8 mouse cellular contexts compared by ENCODE assay signal in the genomic region with DNA sequence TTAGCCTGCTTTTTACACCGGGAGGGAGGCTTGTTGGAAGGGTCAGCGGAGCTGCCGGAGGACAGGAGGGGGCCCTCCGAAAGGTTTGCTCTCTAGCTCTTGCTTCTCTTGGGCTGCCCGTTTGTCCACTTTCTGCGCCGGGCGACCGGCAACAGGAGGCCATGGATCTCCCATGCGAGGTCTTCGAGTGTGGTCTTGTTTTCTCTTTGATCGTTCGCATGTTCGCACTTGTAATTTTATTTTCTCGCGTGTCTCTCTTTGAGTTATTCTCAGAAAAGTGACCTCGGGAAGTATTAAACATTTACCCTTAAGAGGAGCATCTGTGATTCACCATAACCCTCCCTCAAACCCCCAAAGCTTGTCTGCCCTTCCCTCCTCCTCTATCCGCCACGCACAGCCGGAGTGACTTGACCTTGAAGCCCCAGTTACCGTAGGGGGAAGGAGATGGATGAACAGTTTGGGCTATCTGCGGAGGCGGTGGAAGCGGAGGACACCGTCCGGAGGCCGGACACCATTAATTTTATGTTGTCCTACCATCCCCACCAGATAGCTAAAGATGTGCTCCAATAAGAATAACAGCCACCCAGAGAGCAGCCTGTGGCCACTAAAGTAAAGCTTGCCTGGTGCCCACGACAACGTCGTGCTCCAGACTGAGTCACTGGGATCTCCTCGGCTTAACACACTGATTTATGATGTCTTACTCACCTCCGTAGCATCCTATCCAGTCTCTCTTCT. TPM values are rescaled to one million over a fixed set of nuclear protein-coding genes. Genes with fewer than 3 reads are reported as not detected.
DNase-seq lines count a peak whose midpoint lies in the region; ATAC-seq and TF ChIP-seq lines count a peak whose summit lies in the region.

No protein-coding gene starts in this region.

- peaks cover 4% of the 10 kb centered on the region; the same call in 1 of the 2 replicates for H3K4me1 ChIP-seq in forebrain, embryonic 14.5 days (ENCODE audit: control insufficient read depth, insufficient read depth, low read length)
- H3K4me1 ChIP-seq in hindbrain, embryonic 13.5 days (replicated peaks), result peaks cover 26% of the 10 kb centered on the region
- peaks cover 17% of the 10 kb centered on the region for H3K4me1 ChIP-seq in midbrain, embryonic 16.5 days (ENCODE audit: control insufficient read depth, insufficient read depth, low read length)

- TF ChIP-seq CTCF in brain, embryonic 14.5 days (IDR thresholded peaks at IDR 0.05; ENCODE audit: borderline replicate concordance, extremely low read depth, insufficient read depth, insufficient read length), result no peak

- H3K36me3 ChIP-seq in forebrain, embryonic 14.5 days (ENCODE audit: control insufficient read depth, insufficient read depth, low read length), result no peaks in the 10 kb centered on the region
- H3K36me3 ChIP-seq in hindbrain, embryonic 13.5 days, result no peaks in the 10 kb centered on the region
- H3K36me3 ChIP-seq in midbrain, embryonic 16.5 days (ENCODE audit: control insufficient read depth, insufficient read depth, low read length), result no peaks in the 10 kb centered on the region

- no peak; the same call in 1 of the 2 replicates for ATAC-seq in forebrain, embryonic 14.5 days
- peak; percentile 7 for ATAC-seq in hindbrain, embryonic 13.5 days (ENCODE audit: low FRiP score)
- ATAC-seq in midbrain, embryonic 16.5 days, result no peak

- H3K27ac ChIP-seq in forebrain, embryonic 14.5 days (ENCODE audit: low read depth, low read length), result peak overlapping the region; percentile 90; the same call in 1 of the 2 replicates
- peak overlapping the region; percentile 95 for H3K27ac ChIP-seq in hindbrain, embryonic 13.5 days
- H3K27ac ChIP-seq in midbrain, embryonic 16.5 days (ENCODE audit: low read length), result peak overlapping the region; percentile 94

- no peaks in the 10 kb centered on the region for H3K9me3 ChIP-seq in forebrain, embryonic 14.5 days (replicated peaks; ENCODE audit: control insufficient read depth, low read length)
- H3K9me3 ChIP-seq in hindbrain, embryonic 13.5 days, result no peaks in the 10 kb centered on the region
- H3K9me3 ChIP-seq in midbrain, embryonic 16.5 days (replicated peaks; ENCODE audit: control insufficient read depth, low read length, poor library complexity, severe bottlenecking), result no peaks in the 10 kb centered on the region

- no peak for TF ChIP-seq POLR2A in brain, embryonic 14.5 days (IDR thresholded peaks at IDR 0.05; ENCODE audit: borderline replicate concordance, extremely low read depth, insufficient read depth, insufficient read length, poor library complexity, severe bottlenecking)

- intact Hi-C loops in gastrocnemius, postnatal 36 days (cut with DNase I), result no loop called here
- intact Hi-C loops in left cerebral cortex, postnatal 14 days (cut with DNase I), result loop anchor here (5.0 to 10.0 kb wide), 2 partner anchors 376 to 1387 kb away; a partner anchor contains a TSS

- DNase-seq in gastrocnemius, postnatal 10 days, result peak; percentile 14
- DNase-seq in gastrocnemius, postnatal 36 days, result no peak
- DNase-seq in brain, embryonic 14.5 days (ENCODE audit: low read depth), result peak; percentile 62
- DNase-seq in forebrain, embryonic 14.5 days (ENCODE audit: low spot score), result peak; percentile 35
- DNase-seq in left cerebral cortex, postnatal 14 days (ENCODE audit: low spot score in 2 of 2), result peak; percentile 56 to 69
- DNase-seq in spleen, postnatal 10 days (ENCODE audit: low spot score in 2 of 2), result no peak

- peak overlapping the region; percentile 93 for H3K4me2 ChIP-seq in forebrain, embryonic 14.5 days (ENCODE audit: low read length)
- H3K4me2 ChIP-seq in hindbrain, embryonic 13.5 days, result peak overlapping the region; percentile 85
- peak overlapping the region; percentile 93 for H3K4me2 ChIP-seq in midbrain, embryonic 16.5 days (ENCODE audit: low read length)

- peak overlapping the region; percentile 93 for H3K9ac ChIP-seq in forebrain, embryonic 14.5 days (ENCODE audit: low read length)
- peak overlapping the region; percentile 92 for H3K9ac ChIP-seq in hindbrain, embryonic 13.5 days
- H3K9ac ChIP-seq in midbrain, embryonic 16.5 days (ENCODE audit: low read depth, low read length), result peak overlapping the region; percentile 80

- H3K27me3 ChIP-seq in forebrain, embryonic 14.5 days (replicated peaks; ENCODE audit: control insufficient read depth, insufficient read depth, low read length), result no peaks in the 10 kb centered on the region
- no peaks in the 10 kb centered on the region for H3K27me3 ChIP-seq in hindbrain, embryonic 13.5 days
- no peaks in the 10 kb centered on the region for H3K27me3 ChIP-seq in midbrain, embryonic 16.5 days (ENCODE audit: control insufficient read depth, insufficient read depth, low read depth, low read length)

- peak overlapping the region; percentile 90 for H3K4me3 ChIP-seq in forebrain, embryonic 14.5 days (ENCODE audit: low read depth, low read length)
- H3K4me3 ChIP-seq in hindbrain, embryonic 13.5 days, result peak overlapping the region; percentile 90
- H3K4me3 ChIP-seq in midbrain, embryonic 16.5 days (ENCODE audit: low read depth, low read length), result peak overlapping the region; percentile 79

- 0% methylated on average over 32 of the region's 32 CpGs for WGBS in forebrain, embryonic 14.5 days
- WGBS in hindbrain, embryonic 13.5 days, result under 1% methylated on average over 32 of the region's 32 CpGs
- WGBS in midbrain, embryonic 16.5 days, result under 1% methylated on average over 32 of the region's 32 CpGs

RNA-seq across cellular contexts. Expression of a gene that starts 0.5 kb away (rescaled TPM):
- total RNA-seq in gastrocnemius, postnatal 10 days (2021), result 10 to 100 TPM; 16.4 to 20.5 TPM
- 1 to 10 TPM; 2.8 to 4.1 TPM for total RNA-seq in gastrocnemius, postnatal 36 days (2021)
- 21.3 and 29.4 TPM in 2 replicates for polyA plus RNA-seq in brain, embryonic 14.5 days (2012; rRNA removed)
- polyA plus RNA-seq in forebrain, embryonic 14.5 days (2014; fragmentation: Nextera tagmentation; extraction: Ambion mirVana), result 10.2 and 13.6 TPM in 2 replicates
- 24.8 and 29.7 TPM in 2 replicates for polyA plus RNA-seq in hindbrain, embryonic 13.5 days (2015; fragmentation: Nextera tagmentation; extraction: Ambion mirVana)
- total RNA-seq in left cerebral cortex, postnatal 14 days (2021), result 10 to 100 TPM; 71.0 to 79.8 TPM
- polyA plus RNA-seq in midbrain, embryonic 16.5 days (2015; fragmentation: Nextera tagmentation; extraction: Ambion mirVana), result 17.4 and 23.3 TPM in 2 replicates

Comparison
In these comparisons a context has a peak if more than half of its experiments do, and no peak if none do; other contexts are left out.
1. DNase-seq: peak in gastrocnemius, postnatal 10 days (single experiment), brain, embryonic 14.5 days (single experiment), forebrain, embryonic 14.5 days (single experiment) and left cerebral cortex, postnatal 14 days (2 of 2); none in gastrocnemius, postnatal 36 days (0 of 2) and spleen, postnatal 10 days (0 of 2).
2. Peak in every context shown above with its lines, with median percentiles within 50 percentile points of each other: H3K27ac ChIP-seq, H3K4me2 ChIP-seq, H3K4me3 ChIP-seq and H3K9ac ChIP-seq.